17 mouse cellular contexts compared by ENCODE assay signal in the genomic region with DNA sequence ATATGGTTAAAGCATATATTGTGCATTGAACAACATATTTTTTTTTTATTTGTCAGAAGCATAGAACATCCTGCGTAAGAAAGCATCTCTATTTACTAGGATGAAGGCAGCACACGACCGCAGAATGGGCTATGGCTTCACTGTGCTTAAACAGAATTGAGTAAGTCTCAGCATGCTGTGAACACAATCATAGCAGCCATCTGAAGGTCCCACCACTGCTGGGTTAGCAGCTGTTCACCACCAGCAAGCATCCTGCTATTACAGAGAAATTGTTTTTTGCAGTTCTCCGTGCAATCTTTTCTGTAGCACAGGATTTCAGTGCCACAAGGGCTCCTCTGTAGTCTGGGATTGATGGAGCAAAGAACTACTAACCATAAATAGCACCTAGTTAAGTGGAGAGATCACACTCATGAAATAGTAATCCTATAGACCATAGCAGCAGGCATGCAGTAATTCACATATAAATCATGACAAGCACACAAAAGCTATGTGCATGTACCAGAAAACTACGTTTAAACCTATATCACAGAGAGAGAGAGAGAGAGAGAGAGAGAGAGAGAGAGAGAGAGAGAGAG.
DNase-seq lines count a peak whose midpoint lies in the region; ATAC-seq lines count a peak whose summit lies in the region.
"Had no signal": no experiment of that assay in that cellular context is flagged by ENCODE, and none has a peak within 500 bp of the region (broad histone marks: within the 10 kb centered on the region; RNA-seq: fewer than 3 reads in every experiment).

No protein-coding gene starts in this region.

- H3K4me1 ChIP-seq in midbrain, embryonic 12.5 days, result peaks cover 4% of the 10 kb centered on the region; the same call in 1 of the 2 replicates
- 0 out of 2 replicates have a peak, but pooled peaks cover 3% of the 10 kb centered on the region for H3K4me1 ChIP-seq in midbrain, embryonic 11.5 days (ENCODE audit: control insufficient read depth, insufficient read depth, low read length)
- H3K4me1 ChIP-seq in hindbrain, embryonic 15.5 days (replicated peaks), result peaks cover 22% of the 10 kb centered on the region
- H3K4me1 ChIP-seq in neural tube, embryonic 14.5 days (ENCODE audit: control insufficient read depth, insufficient read depth, low read length), result 0 out of 2 replicates have a peak, but pooled peaks cover 3% of the 10 kb centered on the region
- no peaks in the 10 kb centered on the region for H3K4me1 ChIP-seq in intestine, embryonic 16.5 days (ENCODE audit: control insufficient read depth, insufficient read depth, low read length)
- H3K4me1 ChIP-seq: embryonic facial prominence, embryonic 12.5 days; limb, embryonic 12.5 days; liver, embryonic 15.5 days had no signal

- WGBS in midbrain, embryonic 12.5 days, result 78% methylated on average over 5 of the region's 5 CpGs
- WGBS in midbrain, embryonic 11.5 days, result 87% methylated on average over 5 of the region's 5 CpGs
- WGBS in hindbrain, embryonic 15.5 days, result 43% methylated on average over 5 of the region's 5 CpGs
- WGBS in neural tube, embryonic 14.5 days, result 40% methylated on average over 5 of the region's 5 CpGs
- 79% methylated on average over 5 of the region's 5 CpGs for WGBS in intestine, embryonic 16.5 days

- H3K4me2 ChIP-seq in midbrain, embryonic 12.5 days (replicated peaks), result no peak overlapping the region
- no peak overlapping the region for H3K4me2 ChIP-seq in midbrain, embryonic 11.5 days
- H3K4me2 ChIP-seq in hindbrain, embryonic 15.5 days, result no peak overlapping the region
- H3K4me2 ChIP-seq in neural tube, embryonic 14.5 days (ENCODE audit: low read depth, low read length), result no peak overlapping the region
- no peak overlapping the region for H3K4me2 ChIP-seq in intestine, embryonic 16.5 days (ENCODE audit: low read depth, low read length)
- H3K4me2 ChIP-seq: embryonic facial prominence, embryonic 12.5 days; heart, embryonic 11.5 days; limb, embryonic 12.5 days; liver, embryonic 15.5 days had no signal

- H3K27ac ChIP-seq in midbrain, embryonic 12.5 days (replicated peaks), result peak overlapping the region; percentile 30; the same call in 1 of the 2 replicates
- no peak overlapping the region for H3K27ac ChIP-seq in midbrain, embryonic 11.5 days (ENCODE audit: low read depth, low read length)
- peak overlapping the region; percentile 70 for H3K27ac ChIP-seq in hindbrain, embryonic 15.5 days (replicated peaks)
- H3K27ac ChIP-seq in neural tube, embryonic 14.5 days (ENCODE audit: low read depth, low read length), result peak overlapping the region; percentile 62; the same call in 1 of the 2 replicates
- H3K27ac ChIP-seq in intestine, embryonic 16.5 days (ENCODE audit: low read length), result no peak overlapping the region
- H3K27ac ChIP-seq: embryonic facial prominence, embryonic 12.5 days; limb, embryonic 12.5 days; liver, embryonic 15.5 days had no signal

- H3K9ac ChIP-seq in midbrain, embryonic 12.5 days (replicated peaks), result no peak overlapping the region
- H3K9ac ChIP-seq in midbrain, embryonic 11.5 days (ENCODE audit: low read length), result no peak overlapping the region
- no peak overlapping the region for H3K9ac ChIP-seq in hindbrain, embryonic 15.5 days
- H3K9ac ChIP-seq in neural tube, embryonic 14.5 days (replicated peaks; ENCODE audit: low read depth, low read length), result no peak overlapping the region
- H3K9ac ChIP-seq in intestine, embryonic 16.5 days (ENCODE audit: low read depth, low read length), result no peak overlapping the region
- H3K9ac ChIP-seq: embryonic facial prominence, embryonic 12.5 days; limb, embryonic 12.5 days; liver, embryonic 15.5 days had no signal

- no peaks in the 10 kb centered on the region for H3K36me3 ChIP-seq in midbrain, embryonic 12.5 days
- H3K36me3 ChIP-seq in midbrain, embryonic 11.5 days (ENCODE audit: control insufficient read depth, insufficient read depth, low read length), result no peaks in the 10 kb centered on the region
- H3K36me3 ChIP-seq in hindbrain, embryonic 15.5 days, result no peaks in the 10 kb centered on the region
- H3K36me3 ChIP-seq in neural tube, embryonic 14.5 days (ENCODE audit: control insufficient read depth, insufficient read depth, low read length), result no peaks in the 10 kb centered on the region
- H3K36me3 ChIP-seq in intestine, embryonic 16.5 days (ENCODE audit: control insufficient read depth, insufficient read depth, low read length), result no peaks in the 10 kb centered on the region
- H3K36me3 ChIP-seq: embryonic facial prominence, embryonic 12.5 days; limb, embryonic 12.5 days; liver, embryonic 15.5 days had no signal

- ATAC-seq in cerebellum, adult (ENCODE audit: insufficient number of reproducible peaks, low FRiP score, low TSS enrichment), result no peak
- no peak for ATAC-seq in midbrain, embryonic 12.5 days (ENCODE audit: low FRiP score, low read depth)
- ATAC-seq in midbrain, embryonic 11.5 days (ENCODE audit: low FRiP score), result no peak
- peak; percentile 75 for ATAC-seq in hindbrain, embryonic 15.5 days (ENCODE audit: low FRiP score, low read depth)
- ATAC-seq in neural tube, embryonic 14.5 days (ENCODE audit: low read depth), result peak; percentile 80
- ATAC-seq in intestine, embryonic 16.5 days, result no peak
- ATAC-seq: Patski had no signal

- no peak overlapping the region for H3K4me3 ChIP-seq in midbrain, embryonic 12.5 days
- H3K4me3 ChIP-seq in midbrain, embryonic 11.5 days (ENCODE audit: low read depth, low read length), result no peak overlapping the region
- H3K4me3 ChIP-seq in hindbrain, embryonic 15.5 days, result no peak overlapping the region
- no peak overlapping the region for H3K4me3 ChIP-seq in neural tube, embryonic 14.5 days (ENCODE audit: low read depth, low read length)
- H3K4me3 ChIP-seq in intestine, embryonic 16.5 days (ENCODE audit: low read length), result no peak overlapping the region
- H3K4me3 ChIP-seq: embryonic facial prominence, embryonic 12.5 days; limb, embryonic 12.5 days; liver, embryonic 15.5 days had no signal

- H3K9me3 ChIP-seq in midbrain, embryonic 12.5 days, result no peaks in the 10 kb centered on the region
- H3K9me3 ChIP-seq in midbrain, embryonic 11.5 days (ENCODE audit: control insufficient read depth, low read length), result no peaks in the 10 kb centered on the region
- no peaks in the 10 kb centered on the region for H3K9me3 ChIP-seq in hindbrain, embryonic 15.5 days
- H3K9me3 ChIP-seq in neural tube, embryonic 14.5 days (ENCODE audit: control insufficient read depth, low read length), result no peaks in the 10 kb centered on the region
- H3K9me3 ChIP-seq in intestine, embryonic 16.5 days (ENCODE audit: control insufficient read depth, low read length), result no peaks in the 10 kb centered on the region
- H3K9me3 ChIP-seq: embryonic facial prominence, embryonic 12.5 days; limb, embryonic 12.5 days; liver, embryonic 15.5 days had no signal

- peak; percentile 68 to 74 for DNase-seq in cerebellum, postnatal 10 days
- DNase-seq in midbrain, embryonic 11.5 days (ENCODE audit: low spot score, missing footprints), result no peak
- DNase-seq in Muller cell, postnatal 12 days (ENCODE audit: inconsistent ontology term), result no peak
- DNase-seq: gastrocnemius, postnatal 36 days; heart, postnatal 4 days; kidney, adult 2 months; lung, postnatal 36 days had no signal

- no peaks in the 10 kb centered on the region for H3K27me3 ChIP-seq in midbrain, embryonic 12.5 days
- H3K27me3 ChIP-seq in midbrain, embryonic 11.5 days (ENCODE audit: control insufficient read depth, insufficient read depth, low read length), result no peaks in the 10 kb centered on the region
- H3K27me3 ChIP-seq in hindbrain, embryonic 15.5 days, result no peaks in the 10 kb centered on the region
- no peaks in the 10 kb centered on the region for H3K27me3 ChIP-seq in neural tube, embryonic 14.5 days (ENCODE audit: control insufficient read depth, insufficient read depth, low read length)
- H3K27me3 ChIP-seq in intestine, embryonic 16.5 days (replicated peaks; ENCODE audit: control insufficient read depth, insufficient read depth, low read length), result no peaks in the 10 kb centered on the region
- H3K27me3 ChIP-seq: embryonic facial prominence, embryonic 12.5 days; limb, embryonic 12.5 days; liver, embryonic 15.5 days; Patski had no signal

Comparison
In these comparisons a context has a peak if more than half of its experiments do, and no peak if none do; other contexts are left out.
1. H3K27ac ChIP-seq: peak in midbrain, embryonic 12.5 days (single experiment), hindbrain, embryonic 15.5 days (single experiment) and neural tube, embryonic 14.5 days (single experiment); none in midbrain, embryonic 11.5 days (single experiment) and intestine, embryonic 16.5 days (single experiment).
2. DNase-seq: peak in cerebellum, postnatal 10 days (2 of 2); none in midbrain, embryonic 11.5 days (single experiment) and Muller cell, postnatal 12 days (single experiment).
3. ATAC-seq: peak in hindbrain, embryonic 15.5 days (single experiment) and neural tube, embryonic 14.5 days (single experiment); none in cerebellum, adult (single experiment), midbrain, embryonic 12.5 days (single experiment), midbrain, embryonic 11.5 days (single experiment) and intestine, embryonic 16.5 days (single experiment).